Mouse (Mus musculus): ENCODE measurements around the gene Man1c1.

Gene Man1c1

GRCm38 (mm10) chr4:134723251-134723650 lies 19.2 kb upstream of the Man1c1 start:
- DNase-seq: no peak

- no peak for DNase-seq
These were observed 17.0 kb upstream of the Man1c1 start for GRCm38 (mm10) chr4:134721076-134721475.

GRCm38 (mm10) chr4:134720371-134720770 lies 16.3 kb upstream of the Man1c1 start:
- no peak for DNase-seq

GRCm38 (mm10) chr4:134719489-134719888 lies 15.4 kb upstream of the Man1c1 start:
- DNase-seq: no peak

GRCm38 (mm10) chr4:134713937-134714336 lies 9.8 kb upstream of the Man1c1 start:
- peak; percentile 80 for DNase-seq

GRCm38 (mm10) chr4:134705311-134705710 lies 1.2 kb upstream of the Man1c1 start:
- DNase-seq: no peak

GRCm38 (mm10) chr4:134704590-134704989 lies 500 bp upstream of the Man1c1 start:
- DNase-seq: no peak

- DNase-seq: peak; percentile 65
These were observed 882 bp downstream of the Man1c1 start for GRCm38 (mm10) chr4:134702981-134703834.

- peak; percentile 71 for DNase-seq
These were observed 2.2 kb downstream of the Man1c1 start for GRCm38 (mm10) chr4:134701934-134702333.

- no peak for DNase-seq
These were observed 3.2 kb downstream of the Man1c1 start for GRCm38 (mm10) chr4:134700911-134701310.

GRCm38 (mm10) chr4:134693202-134693940 lies 10.7 kb downstream of the Man1c1 start:
- no peak for DNase-seq

GRCm38 (mm10) chr4:134692388-134692787 lies 11.7 kb downstream of the Man1c1 start:
- DNase-seq: no peak

- no peak for DNase-seq
These were observed 17.9 kb downstream of the Man1c1 start for GRCm38 (mm10) chr4:134686022-134686661.

GRCm38 (mm10) chr4:134684637-134685338 lies 19.3 kb downstream of the Man1c1 start:
- no peak for DNase-seq

GRCm38 (mm10) chr4:134683892-134684291 lies 20.2 kb downstream of the Man1c1 start:
- no peak for DNase-seq

GRCm38 (mm10) chr4:134683008-134683407 lies 21.1 kb downstream of the Man1c1 start:
- DNase-seq: no peak

- DNase-seq: no peak
These were observed 21.7 kb downstream of the Man1c1 start for GRCm38 (mm10) chr4:134682423-134682822.

GRCm38 (mm10) chr4:134681819-134682218 lies 22.3 kb downstream of the Man1c1 start:
- DNase-seq: no peak

GRCm38 (mm10) chr4:134677556-134678508 lies 26.3 kb downstream of the Man1c1 start:
- DNase-seq: no peak

- DNase-seq: no peak
These were observed 28.3 kb downstream of the Man1c1 start for GRCm38 (mm10) chr4:134675800-134676199.

- DNase-seq: no peak
These were observed 29.1 kb downstream of the Man1c1 start for GRCm38 (mm10) chr4:134674970-134675369.

Data from kidney, adult 18-20 months (tissue).